Comparison of ENCODE assay signal across 29 mouse cellular contexts in genomic region chr9:15384266-15384665, GRCm38 (mm10). TPM values are rescaled to one million over a fixed set of nuclear protein-coding genes. Genes with fewer than 3 reads are reported as not detected.
A peak's percentile ranks its signal among the peaks of the same experiment; 100 is the strongest.
DNase-seq lines count a peak whose midpoint lies in the region; ATAC-seq and TF ChIP-seq lines count a peak whose summit lies in the region.
"Had no signal": no experiment of that assay in that cellular context is flagged by ENCODE, and none has a peak within 500 bp of the region (broad histone marks: within the 10 kb centered on the region; RNA-seq: fewer than 3 reads in every experiment).

No protein-coding gene starts in this region.

- TF ChIP-seq CTCF in hindbrain, postnatal 0 days (IDR thresholded peaks at IDR 0.05; ENCODE audit: low read depth), result no peak
- TF ChIP-seq CTCF in midbrain, postnatal 0 days (IDR thresholded peaks at IDR 0.05), result no peak

- H3K9me3 ChIP-seq in hindbrain, postnatal 0 days (ENCODE audit: low read length), result no peaks in the 10 kb centered on the region
- H3K9me3 ChIP-seq in hindbrain, embryonic 13.5 days, result no peaks in the 10 kb centered on the region
- H3K9me3 ChIP-seq in midbrain, postnatal 0 days (ENCODE audit: low read length), result no peaks in the 10 kb centered on the region
- H3K9me3 ChIP-seq in midbrain, embryonic 10.5 days (replicated peaks), result no peaks in the 10 kb centered on the region
- no peaks in the 10 kb centered on the region for H3K9me3 ChIP-seq in neural tube, embryonic 14.5 days (ENCODE audit: control insufficient read depth, low read length)
- H3K9me3 ChIP-seq: G1E; heart, embryonic 13.5 days; kidney, embryonic 15.5 days had no signal

- DNase-seq in cerebellum, postnatal 14 days, result peak; percentile 15 to 41
- DNase-seq in hindbrain, postnatal 0 days (ENCODE audit: low spot score), result peak; percentile 61
- DNase-seq in midbrain, postnatal 0 days (ENCODE audit: low spot score), result peak; percentile 59
- no peak for DNase-seq in midbrain, embryonic 10.5 days (ENCODE audit: low spot score)
- no peak for DNase-seq in thymus, postnatal 0 days (ENCODE audit: low spot score)
- DNase-seq: adrenal gland, postnatal 10 days; cerebellum, adult 18-20 months; cerebellum, postnatal 36 days; gastrocnemius, postnatal 10 days; heart, postnatal 10 days; kidney, adult 11 months; kidney, postnatal 36 days; liver, postnatal 0 days; lung, postnatal 4 days; thymus, adult 18-20 months; thymus, postnatal 36 days had no signal

- H3K27me3 ChIP-seq in hindbrain, postnatal 0 days (ENCODE audit: insufficient read depth, low read length), result no peaks in the 10 kb centered on the region
- H3K27me3 ChIP-seq in hindbrain, embryonic 13.5 days, result no peaks in the 10 kb centered on the region
- H3K27me3 ChIP-seq in midbrain, postnatal 0 days (ENCODE audit: insufficient read depth, low read length), result no peaks in the 10 kb centered on the region
- H3K27me3 ChIP-seq in midbrain, embryonic 10.5 days (ENCODE audit: low read depth, poor library complexity, severe bottlenecking), result no peaks in the 10 kb centered on the region
- no peaks in the 10 kb centered on the region for H3K27me3 ChIP-seq in neural tube, embryonic 14.5 days (ENCODE audit: control insufficient read depth, insufficient read depth, low read length)
- H3K27me3 ChIP-seq: heart, embryonic 13.5 days; kidney, embryonic 15.5 days; liver, embryonic 12.5 days; megakaryocyte, embryonic 14.5 days had no signal

- H3K27ac ChIP-seq in hindbrain, postnatal 0 days, result no peak overlapping the region
- H3K27ac ChIP-seq in hindbrain, embryonic 13.5 days, result no peak overlapping the region
- H3K27ac ChIP-seq in midbrain, postnatal 0 days (ENCODE audit: low read depth, low read length), result no peak overlapping the region
- no peak overlapping the region for H3K27ac ChIP-seq in midbrain, embryonic 10.5 days (replicated peaks)
- no peak overlapping the region for H3K27ac ChIP-seq in neural tube, embryonic 14.5 days (ENCODE audit: low read depth, low read length)
- H3K27ac ChIP-seq: heart, embryonic 13.5 days; kidney, embryonic 15.5 days; liver, embryonic 12.5 days; stomach, postnatal 0 days had no signal

- ATAC-seq in cerebellum, adult (ENCODE audit: insufficient number of reproducible peaks, low FRiP score, low TSS enrichment), result no peak
- 0 out of 2 replicates have a peak, but pooled peaks have one; percentile 29 for ATAC-seq in hindbrain, postnatal 0 days
- ATAC-seq in hindbrain, embryonic 13.5 days (ENCODE audit: low FRiP score), result no peak
- ATAC-seq in midbrain, postnatal 0 days (ENCODE audit: low FRiP score), result no peak
- peak; percentile 71; the same call in 1 of the 2 replicates for ATAC-seq in neural tube, embryonic 14.5 days (ENCODE audit: low read depth)
- ATAC-seq: forebrain, embryonic 16.5 days; inflammation-experienced regulatory T-cells, adult 6 months; liver, embryonic 12.5 days; liver, postnatal 0 days; midbrain, embryonic 16.5 days had no signal

- no peaks in the 10 kb centered on the region for H3K4me1 ChIP-seq in hindbrain, postnatal 0 days (ENCODE audit: insufficient read depth, low read length)
- no peaks in the 10 kb centered on the region for H3K4me1 ChIP-seq in hindbrain, embryonic 13.5 days (replicated peaks)
- H3K4me1 ChIP-seq in midbrain, postnatal 0 days (ENCODE audit: insufficient read depth, low read length), result no peaks in the 10 kb centered on the region
- H3K4me1 ChIP-seq in midbrain, embryonic 10.5 days, result no peaks in the 10 kb centered on the region
- H3K4me1 ChIP-seq in neural tube, embryonic 14.5 days (ENCODE audit: control insufficient read depth, insufficient read depth, low read length), result no peaks in the 10 kb centered on the region
- H3K4me1 ChIP-seq: heart, embryonic 13.5 days; kidney, embryonic 15.5 days; liver, embryonic 12.5 days had no signal

- H3K36me3 ChIP-seq in hindbrain, postnatal 0 days (ENCODE audit: insufficient read depth, low read length), result no peaks in the 10 kb centered on the region
- no peaks in the 10 kb centered on the region for H3K36me3 ChIP-seq in hindbrain, embryonic 13.5 days
- no peaks in the 10 kb centered on the region for H3K36me3 ChIP-seq in midbrain, postnatal 0 days (ENCODE audit: insufficient read depth, low read length)
- no peaks in the 10 kb centered on the region for H3K36me3 ChIP-seq in midbrain, embryonic 10.5 days
- no peaks in the 10 kb centered on the region for H3K36me3 ChIP-seq in neural tube, embryonic 14.5 days (ENCODE audit: control insufficient read depth, insufficient read depth, low read length)
- H3K36me3 ChIP-seq: G1E; heart, embryonic 13.5 days; kidney, embryonic 15.5 days; liver, embryonic 12.5 days had no signal

- no peak overlapping the region for H3K9ac ChIP-seq in hindbrain, postnatal 0 days (replicated peaks; ENCODE audit: low read length)
- H3K9ac ChIP-seq in hindbrain, embryonic 13.5 days, result no peak overlapping the region
- H3K9ac ChIP-seq in midbrain, postnatal 0 days (replicated peaks; ENCODE audit: low read length, poor library complexity, severe bottlenecking), result no peak overlapping the region
- no peak overlapping the region for H3K9ac ChIP-seq in neural tube, embryonic 14.5 days (replicated peaks; ENCODE audit: low read depth, low read length)
- H3K9ac ChIP-seq: heart, embryonic 13.5 days; kidney, embryonic 15.5 days; liver, embryonic 12.5 days; liver, postnatal 0 days had no signal

- 60% methylated on average over 5 of the region's 5 CpGs for WGBS in hindbrain, postnatal 0 days
- 82% methylated on average over 5 of the region's 5 CpGs for WGBS in hindbrain, embryonic 13.5 days
- 77% methylated on average over 5 of the region's 5 CpGs for WGBS in midbrain, postnatal 0 days
- 88% methylated on average over 5 of the region's 5 CpGs for WGBS in midbrain, embryonic 10.5 days
- 62% methylated on average over 5 of the region's 5 CpGs for WGBS in neural tube, embryonic 14.5 days

- H3K4me2 ChIP-seq in hindbrain, postnatal 0 days (ENCODE audit: low read depth, low read length), result no peak overlapping the region
- H3K4me2 ChIP-seq in hindbrain, embryonic 13.5 days, result no peak overlapping the region
- no peak overlapping the region for H3K4me2 ChIP-seq in midbrain, postnatal 0 days (ENCODE audit: low read depth, low read length, poor library complexity, severe bottlenecking)
- H3K4me2 ChIP-seq in neural tube, embryonic 14.5 days (ENCODE audit: low read depth, low read length), result no peak overlapping the region
- H3K4me2 ChIP-seq: heart, embryonic 13.5 days; kidney, embryonic 15.5 days; liver, embryonic 12.5 days had no signal

- no peak overlapping the region for H3K4me3 ChIP-seq in hindbrain, postnatal 0 days (ENCODE audit: low read length)
- H3K4me3 ChIP-seq in hindbrain, embryonic 13.5 days, result no peak overlapping the region
- H3K4me3 ChIP-seq in midbrain, postnatal 0 days (ENCODE audit: low read depth, low read length), result no peak overlapping the region
- no peak overlapping the region for H3K4me3 ChIP-seq in midbrain, embryonic 10.5 days
- no peak overlapping the region for H3K4me3 ChIP-seq in neural tube, embryonic 14.5 days (ENCODE audit: low read depth, low read length)
- H3K4me3 ChIP-seq: heart, embryonic 13.5 days; kidney, embryonic 15.5 days; liver, embryonic 12.5 days; megakaryocyte, embryonic 14.5 days; myocyte had no signal

RNA-seq across cellular contexts. Expression of gene Cep295, which starts 26.7 kb away (rescaled TPM):
- total RNA-seq in hindbrain, postnatal 0 days (2014; rRNA removed), result 16.6 and 18.6 TPM in 2 replicates
- polyA plus RNA-seq in hindbrain, postnatal 0 days (2015; fragmentation: Nextera tagmentation; extraction: Ambion mirVana), result 10.0 and 10.3 TPM in 2 replicates
- polyA plus RNA-seq in hindbrain, embryonic 13.5 days (2015; fragmentation: Nextera tagmentation; extraction: Ambion mirVana), result 14.3 and 17.4 TPM in 2 replicates
- total RNA-seq in midbrain, postnatal 0 days (2014; rRNA removed), result 17.8 and 30.6 TPM in 2 replicates
- polyA plus RNA-seq in midbrain, postnatal 0 days (2015; fragmentation: Nextera tagmentation; extraction: Ambion mirVana), result 8.9 and 11.2 TPM in 2 replicates
- polyA plus RNA-seq in midbrain, embryonic 10.5 days (2016; fragmentation: Nextera tagmentation; extraction: Ambion mirVana), result 21.1 and 22.5 TPM in 2 replicates
- polyA plus RNA-seq in neural tube, embryonic 14.5 days (2014; fragmentation: Nextera tagmentation; extraction: Ambion mirVana), result 19.6 and 19.7 TPM in 2 replicates
- 13.9 and 17.1 TPM in 2 replicates for polyA plus RNA-seq in thymus, postnatal 0 days (2015; fragmentation: Nextera tagmentation; extraction: Ambion mirVana)

Comparison
In these comparisons a context has a peak if more than half of its experiments do, and no peak if none do; other contexts are left out.
1. DNase-seq: peak in cerebellum, postnatal 14 days (2 of 2), hindbrain, postnatal 0 days (single experiment) and midbrain, postnatal 0 days (single experiment); none in midbrain, embryonic 10.5 days (single experiment) and thymus, postnatal 0 days (single experiment).
2. ATAC-seq: peak in hindbrain, postnatal 0 days (single experiment) and neural tube, embryonic 14.5 days (single experiment); none in cerebellum, adult (single experiment), hindbrain, embryonic 13.5 days (single experiment) and midbrain, postnatal 0 days (single experiment).